7 mouse cellular contexts compared by ENCODE assay signal in the genomic region with DNA sequence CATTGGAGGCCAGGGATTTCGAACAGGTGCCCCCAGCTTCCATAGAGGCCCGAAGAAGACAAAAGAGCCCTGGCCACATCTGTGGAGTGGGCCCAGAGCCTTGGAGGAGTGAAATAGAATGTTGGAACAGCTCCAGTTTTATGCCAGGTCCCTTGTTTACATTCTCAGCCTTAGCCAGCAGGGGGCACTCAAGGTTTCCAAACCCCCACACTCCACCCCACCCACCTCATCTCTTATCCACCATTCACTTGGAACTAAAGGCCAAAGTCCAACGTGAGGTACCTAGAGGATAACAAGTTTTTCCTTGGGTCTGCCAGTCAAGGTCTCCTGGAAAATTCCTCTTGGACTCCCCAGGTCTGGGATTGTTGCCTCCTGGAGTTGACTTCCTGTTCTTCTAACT. TPM values are rescaled to one million over a fixed set of nuclear protein-coding genes. Genes with fewer than 3 reads are reported as not detected.
DNase-seq lines count a peak whose midpoint lies in the region; ATAC-seq and TF ChIP-seq lines count a peak whose summit lies in the region.

No protein-coding gene starts in this region.

- H3K4me1 ChIP-seq in midbrain, embryonic 11.5 days (ENCODE audit: control insufficient read depth, insufficient read depth, low read length) = no peaks in the 10 kb centered on the region
- H3K4me1 ChIP-seq in midbrain, embryonic 15.5 days = peaks cover 6% of the 10 kb centered on the region; the same call in 1 of the 2 replicates
- no peaks in the 10 kb centered on the region for H3K4me1 ChIP-seq in limb, embryonic 11.5 days (ENCODE audit: control insufficient read depth, insufficient read depth, low read length)
- H3K4me1 ChIP-seq in small intestine, adult 2 months (ENCODE audit: control insufficient read depth, insufficient read depth, insufficient read length, low read length) = no peaks in the 10 kb centered on the region

- H3K27ac ChIP-seq in midbrain, embryonic 11.5 days (ENCODE audit: low read depth, low read length) = no peak overlapping the region
- H3K27ac ChIP-seq in midbrain, embryonic 15.5 days = no peak overlapping the region
- H3K27ac ChIP-seq in limb, embryonic 11.5 days (replicated peaks; ENCODE audit: low read depth, low read length) = no peak overlapping the region
- no peak overlapping the region for H3K27ac ChIP-seq in small intestine, adult 2 months (ENCODE audit: insufficient read depth, low read depth, low read length)

- no peaks in the 10 kb centered on the region for H3K27me3 ChIP-seq in midbrain, embryonic 11.5 days (ENCODE audit: control insufficient read depth, insufficient read depth, low read length)
- no peaks in the 10 kb centered on the region for H3K27me3 ChIP-seq in midbrain, embryonic 15.5 days (replicated peaks)
- H3K27me3 ChIP-seq in limb, embryonic 11.5 days (ENCODE audit: control insufficient read depth, insufficient read depth, low read length) = no peaks in the 10 kb centered on the region
- no peaks in the 10 kb centered on the region for H3K27me3 ChIP-seq in small intestine, adult 2 months (ENCODE audit: control insufficient read depth, insufficient read depth, low read length)

- ATAC-seq in midbrain, embryonic 11.5 days (ENCODE audit: low FRiP score) = no peak
- ATAC-seq in midbrain, embryonic 15.5 days (replicated peaks) = no peak
- no peak for ATAC-seq in limb, embryonic 11.5 days (ENCODE audit: insufficient number of reproducible peaks, low FRiP score, low TSS enrichment, low read depth)

- TF ChIP-seq CTCF in small intestine, adult 2 months (IDR thresholded peaks at IDR 0.05; ENCODE audit: extremely low read depth, insufficient read length, insufficient replicate concordance, low read depth, low read length) = peak; percentile 52; the same call in 1 of the 2 replicates

- no peak for TF ChIP-seq POLR2A in small intestine, adult 2 months (IDR thresholded peaks at IDR 0.05; ENCODE audit: low read depth, low read length)

- H3K36me3 ChIP-seq in midbrain, embryonic 11.5 days (ENCODE audit: control insufficient read depth, insufficient read depth, low read length) = no peaks in the 10 kb centered on the region
- no peaks in the 10 kb centered on the region for H3K36me3 ChIP-seq in midbrain, embryonic 15.5 days (replicated peaks)
- H3K36me3 ChIP-seq in limb, embryonic 11.5 days (ENCODE audit: control insufficient read depth, insufficient read depth, low read length) = no peaks in the 10 kb centered on the region
- no peaks in the 10 kb centered on the region for H3K36me3 ChIP-seq in small intestine, adult 2 months (ENCODE audit: control insufficient read depth, insufficient read depth, low read length)

- WGBS in midbrain, embryonic 11.5 days = 36% methylated on average over 3 of the region's 3 CpGs
- 38% methylated on average over 3 of the region's 3 CpGs for WGBS in midbrain, embryonic 15.5 days
- 37% methylated on average over 3 of the region's 3 CpGs for WGBS in limb, embryonic 11.5 days
- WGBS in small intestine, adult 2 months = 36% methylated on average over 3 of the region's 3 CpGs

- DNase-seq in midbrain, embryonic 11.5 days (ENCODE audit: low spot score, missing footprints) = peak; percentile 86
- DNase-seq in adipocyte (ENCODE audit: low spot score) = peak; percentile 31
- peak; percentile 21 to 41 for DNase-seq in cerebellum, adult 18-20 months
- DNase-seq in heart, postnatal 14 days = peak; percentile 42 to 43
- DNase-seq in limb, embryonic 11.5 days (ENCODE audit: low spot score) = peak; percentile 61

- no peak overlapping the region for H3K4me2 ChIP-seq in midbrain, embryonic 11.5 days
- no peak overlapping the region for H3K4me2 ChIP-seq in midbrain, embryonic 15.5 days
- no peak overlapping the region for H3K4me2 ChIP-seq in limb, embryonic 11.5 days (ENCODE audit: low read depth, severe bottlenecking)

- H3K9me3 ChIP-seq in midbrain, embryonic 11.5 days (ENCODE audit: control insufficient read depth, low read length) = no peaks in the 10 kb centered on the region
- H3K9me3 ChIP-seq in midbrain, embryonic 15.5 days = no peaks in the 10 kb centered on the region
- no peaks in the 10 kb centered on the region for H3K9me3 ChIP-seq in limb, embryonic 11.5 days (ENCODE audit: control insufficient read depth, low read length)

- H3K4me3 ChIP-seq in midbrain, embryonic 11.5 days (ENCODE audit: low read depth, low read length) = no peak overlapping the region
- H3K4me3 ChIP-seq in midbrain, embryonic 15.5 days = no peak overlapping the region
- no peak overlapping the region for H3K4me3 ChIP-seq in limb, embryonic 11.5 days (ENCODE audit: low read depth, low read length)
- no peak overlapping the region for H3K4me3 ChIP-seq in small intestine, adult 2 months (ENCODE audit: low read depth, low read length)

- no peak overlapping the region for H3K9ac ChIP-seq in midbrain, embryonic 11.5 days (ENCODE audit: low read length)
- H3K9ac ChIP-seq in midbrain, embryonic 15.5 days = no peak overlapping the region
- no peak overlapping the region for H3K9ac ChIP-seq in limb, embryonic 11.5 days (ENCODE audit: low read length)

- intact Hi-C loops in heart, postnatal 14 days (cut with DNase I) = loop anchor here (2.0 kb wide), 1 partner anchor 219 kb away; no protein-coding TSS in a partner anchor

RNA-seq across cellular contexts. Expression of gene Gas7, which starts 27.0 kb away (rescaled TPM):
- 2.3 and 2.8 TPM in 2 replicates for polyA plus RNA-seq in midbrain, embryonic 11.5 days (2014; fragmentation: Nextera tagmentation; extraction: Ambion mirVana)
- 36.1 and 37.6 TPM in 2 replicates for polyA plus RNA-seq in midbrain, embryonic 15.5 days (2015; fragmentation: Nextera tagmentation; extraction: Ambion mirVana)
- total RNA-seq in heart, postnatal 14 days (2021) = 10 to 100 TPM; 11.8 to 12.4 TPM
- 2.7 and 3.2 TPM in 2 replicates for polyA plus RNA-seq in limb, embryonic 11.5 days (2014; fragmentation: Nextera tagmentation; extraction: Ambion mirVana)
- 1.6 and 2.1 TPM in 2 replicates for polyA plus RNA-seq in small intestine, adult 2 months (2012; rRNA removed)

Comparison
In these comparisons a context has a peak if more than half of its experiments do, and no peak if none do; other contexts are left out.
1. DNase-seq: peak in every context shown above with its lines; median percentile 86 in midbrain, embryonic 11.5 days; 61 in limb, embryonic 11.5 days; 42 in heart, postnatal 14 days; 31 in adipocyte; 31 in cerebellum, adult 18-20 months.